Mouse (Mus musculus): ENCODE results near the gene Thbs2. TPM values are rescaled to one million over a fixed set of nuclear protein-coding genes. Genes with fewer than 3 reads are reported as not detected.

The Thbs2 gene
- 1.3 and 1.9 TPM in 2 replicates for polyA plus RNA-seq (2016; fragmentation: Nextera tagmentation; extraction: Ambion mirVana)

- 0% methylated on average over 14 of the region's 14 CpGs for WGBS
- Histone ChIP-seq H3K9me3 (no peaks in the 10 kb centered on the region), H3K36me3 (replicated peaks) (no peaks in the 10 kb centered on the region), H3K27me3 (replicated peaks; ENCODE audit: low read depth, poor library complexity, severe bottlenecking) (peaks cover 12% of the 10 kb centered on the region; the same call in 1 of the 2 replicates), H3K27ac (replicated peaks) (0 out of 2 replicates have a peak within 1 kb of the TSS, but pooled peaks have one; percentile 35), H3K4me1 (peaks cover 20% of the 10 kb centered on the region), H3K4me3 (peak within 1 kb of the TSS; percentile 48)
- peak; percentile 67 for DNase-seq (ENCODE audit: low spot score)
These were observed at the start of gene Thbs2 for GRCm38 (mm10) chr17:14693994-14694374. Gene Thbs2, minus strand, starts transcription at chr17:14694235.

GRCm38 (mm10) chr17:14735493-14736004 lies 41.5 kb upstream of the Thbs2 start:
- no peak overlapping the region for H3K27ac ChIP-seq (replicated peaks)
- WGBS: 78% methylated on average over 6 of the region's 6 CpGs

GRCm38 (mm10) chr17:14734380-14734779 lies 40.3 kb upstream of the Thbs2 start:
- H3K27ac ChIP-seq (replicated peaks): no peak overlapping the region
- DNase-seq (ENCODE audit: low spot score): no peak
- H3K9me3 ChIP-seq: no peaks in the 10 kb centered on the region
- H3K4me3 ChIP-seq: no peak overlapping the region
- no peaks in the 10 kb centered on the region for H3K4me1 ChIP-seq
- 87% methylated on average over 4 of the region's 4 CpGs for WGBS
- no peaks in the 10 kb centered on the region for H3K27me3 ChIP-seq (replicated peaks; ENCODE audit: low read depth, poor library complexity, severe bottlenecking)
- no peaks in the 10 kb centered on the region for H3K36me3 ChIP-seq (replicated peaks)

More at GRCm38 (mm10) chr17:14735493-14736004, 41.5 kb upstream of the Thbs2 start:
- Histone ChIP-seq H3K4me3 (no peak overlapping the region), H3K36me3 (replicated peaks) (no peaks in the 10 kb centered on the region), H3K9me3 (no peaks in the 10 kb centered on the region), H3K27me3 (replicated peaks; ENCODE audit: low read depth, poor library complexity, severe bottlenecking) (no peaks in the 10 kb centered on the region), H3K4me1 (no peaks in the 10 kb centered on the region)
- no peak for DNase-seq (ENCODE audit: low spot score)

- Histone ChIP-seq H3K4me1 (no peaks in the 10 kb centered on the region), H3K9me3 (no peaks in the 10 kb centered on the region), H3K36me3 (replicated peaks) (no peaks in the 10 kb centered on the region), H3K4me3 (no peak overlapping the region), H3K27ac (replicated peaks) (no peak overlapping the region), H3K27me3 (replicated peaks; ENCODE audit: low read depth, poor library complexity, severe bottlenecking) (no peaks in the 10 kb centered on the region)
- no peak for DNase-seq (ENCODE audit: low spot score)
- 83% methylated on average over 10 of the region's 10 CpGs for whole genome bisulfite sequencing
These were observed 39.9 kb upstream of the Thbs2 start for GRCm38 (mm10) chr17:14733941-14734340.

GRCm38 (mm10) chr17:14733027-14733426 lies 39.0 kb upstream of the Thbs2 start:
- no peak for DNase-seq (ENCODE audit: low spot score)
- H3K27ac ChIP-seq (replicated peaks): no peak overlapping the region
- 89% methylated on average over 1 of the region's 1 CpGs for WGBS
- H3K9me3 ChIP-seq: no peaks in the 10 kb centered on the region
- no peaks in the 10 kb centered on the region for H3K27me3 ChIP-seq (replicated peaks; ENCODE audit: low read depth, poor library complexity, severe bottlenecking)
- no peak overlapping the region for H3K4me3 ChIP-seq
- H3K4me1 ChIP-seq: no peaks in the 10 kb centered on the region; the same call in 1 of the 2 replicates
- no peaks in the 10 kb centered on the region for H3K36me3 ChIP-seq (replicated peaks)

GRCm38 (mm10) chr17:14730629-14731028 lies 36.6 kb upstream of the Thbs2 start:
- no peaks in the 10 kb centered on the region for H3K9me3 ChIP-seq
- H3K4me1 ChIP-seq: peaks cover 7% of the 10 kb centered on the region
- H3K27me3 ChIP-seq (replicated peaks; ENCODE audit: low read depth, poor library complexity, severe bottlenecking): no peaks in the 10 kb centered on the region
- H3K36me3 ChIP-seq (replicated peaks): no peaks in the 10 kb centered on the region
- no peak overlapping the region for H3K4me3 ChIP-seq
- H3K27ac ChIP-seq (replicated peaks): no peak overlapping the region
- 79% methylated on average over 5 of the region's 5 CpGs for WGBS
- DNase-seq (ENCODE audit: low spot score): no peak

GRCm38 (mm10) chr17:14727481-14727880 lies 33.4 kb upstream of the Thbs2 start:
- Histone ChIP-seq H3K4me3 (no peak overlapping the region), H3K27me3 (replicated peaks; ENCODE audit: low read depth, poor library complexity, severe bottlenecking) (no peaks in the 10 kb centered on the region), H3K4me1 (peaks cover 7% of the 10 kb centered on the region), H3K9me3 (no peaks in the 10 kb centered on the region), H3K36me3 (replicated peaks) (no peaks in the 10 kb centered on the region), H3K27ac (replicated peaks) (no peak overlapping the region)
- peak; percentile 23 for DNase-seq (ENCODE audit: low spot score)
- WGBS: 32% methylated on average over 3 of the region's 3 CpGs

GRCm38 (mm10) chr17:14724786-14725185 lies 30.8 kb upstream of the Thbs2 start:
- no peak for DNase-seq (ENCODE audit: low spot score)
- Histone ChIP-seq H3K4me3 (no peak overlapping the region), H3K9me3 (no peaks in the 10 kb centered on the region), H3K36me3 (replicated peaks) (no peaks in the 10 kb centered on the region), H3K4me1 (peaks cover 7% of the 10 kb centered on the region), H3K27ac (replicated peaks) (no peak overlapping the region), H3K27me3 (replicated peaks; ENCODE audit: low read depth, poor library complexity, severe bottlenecking) (no peaks in the 10 kb centered on the region)
- WGBS: 53% methylated on average over 2 of the region's 2 CpGs

- peaks cover 3% of the 10 kb centered on the region; the same call in 1 of the 2 replicates for H3K4me1 ChIP-seq
- H3K9me3 ChIP-seq: no peaks in the 10 kb centered on the region
- 72% methylated on average over 4 of the region's 4 CpGs for WGBS
- H3K27ac ChIP-seq (replicated peaks): no peak overlapping the region
- H3K27me3 ChIP-seq (replicated peaks; ENCODE audit: low read depth, poor library complexity, severe bottlenecking): no peaks in the 10 kb centered on the region
- H3K4me3 ChIP-seq: no peak overlapping the region
- H3K36me3 ChIP-seq (replicated peaks): no peaks in the 10 kb centered on the region
- DNase-seq (ENCODE audit: low spot score): no peak
These were observed 27.3 kb upstream of the Thbs2 start for GRCm38 (mm10) chr17:14721325-14721724.

- DNase-seq (ENCODE audit: low spot score): no peak
- H3K4me1 ChIP-seq: peaks cover 3% of the 10 kb centered on the region; the same call in 1 of the 2 replicates
- H3K4me3 ChIP-seq: no peak overlapping the region
- WGBS: 89% methylated on average over 4 of the region's 4 CpGs
- no peaks in the 10 kb centered on the region for H3K9me3 ChIP-seq
- no peaks in the 10 kb centered on the region for H3K36me3 ChIP-seq (replicated peaks)
- H3K27ac ChIP-seq (replicated peaks): no peak overlapping the region
- H3K27me3 ChIP-seq (replicated peaks; ENCODE audit: low read depth, poor library complexity, severe bottlenecking): no peaks in the 10 kb centered on the region
These were observed 26.9 kb upstream of the Thbs2 start for GRCm38 (mm10) chr17:14720912-14721311.

GRCm38 (mm10) chr17:14720227-14720626 lies 26.2 kb upstream of the Thbs2 start:
- H3K9me3 ChIP-seq: no peaks in the 10 kb centered on the region

GRCm38 (mm10) chr17:14718801-14719200 lies 24.8 kb upstream of the Thbs2 start:
- Histone ChIP-seq H3K9me3 (no peaks in the 10 kb centered on the region), H3K27ac (replicated peaks) (no peak overlapping the region), H3K36me3 (replicated peaks) (no peaks in the 10 kb centered on the region), H3K4me1 (peaks cover 14% of the 10 kb centered on the region), H3K4me3 (no peak overlapping the region), H3K27me3 (replicated peaks; ENCODE audit: low read depth, poor library complexity, severe bottlenecking) (no peaks in the 10 kb centered on the region)
- 73% methylated on average over 4 of the region's 4 CpGs for WGBS
- DNase-seq (ENCODE audit: low spot score): no peak

More at GRCm38 (mm10) chr17:14720227-14720626, 26.2 kb upstream of the Thbs2 start:
- peaks cover 3% of the 10 kb centered on the region for H3K4me1 ChIP-seq
- H3K27ac ChIP-seq (replicated peaks): no peak overlapping the region
- 90% methylated on average over 7 of the region's 7 CpGs for WGBS
- H3K27me3 ChIP-seq (replicated peaks; ENCODE audit: low read depth, poor library complexity, severe bottlenecking): no peaks in the 10 kb centered on the region
- no peaks in the 10 kb centered on the region for H3K36me3 ChIP-seq (replicated peaks)
- no peak for DNase-seq (ENCODE audit: low spot score)
- H3K4me3 ChIP-seq: no peak overlapping the region

- no peak for DNase-seq (ENCODE audit: low spot score)
- Histone ChIP-seq H3K4me1 (peaks cover 14% of the 10 kb centered on the region), H3K9me3 (no peaks in the 10 kb centered on the region), H3K4me3 (no peak overlapping the region), H3K36me3 (replicated peaks) (no peaks in the 10 kb centered on the region), H3K27me3 (replicated peaks; ENCODE audit: low read depth, poor library complexity, severe bottlenecking) (no peaks in the 10 kb centered on the region), H3K27ac (replicated peaks) (peak overlapping the region; percentile 44; the same call in 1 of the 2 replicates)
- WGBS: 54% methylated on average over 8 of the region's 8 CpGs
These were observed 20.7 kb upstream of the Thbs2 start for GRCm38 (mm10) chr17:14714782-14715181.
